Mouse (Mus musculus) MEL (cell line): Measurements from ENCODE around the gene Pdcd10.

Source experiments
- CHD2 ChIP-seq: IDR thresholded peaks from 2 replicates; pipeline ENCODE4 v1.6.1; 2011; ENCODE audit warnings: low read length, improper control_type of control experiment
- EP300 ChIP-seq, 2 experiments: IDR thresholded peaks; 2 replicates each; pipeline ENCODE4 v1.6.1; 2011; ENCODE audit warnings: improper control_type of control experiment in 2 of 2, low read length in 2 of 2, low read depth in 1 of 2, mild to moderate bottlenecking in 1 of 2
- SMC3 ChIP-seq: IDR thresholded peaks from 2 replicates; pipeline ENCODE4 v1.6.1; 2011; ENCODE audit warnings: low read depth, low read length, improper control_type of control experiment
- TAL1 ChIP-seq: IDR thresholded peaks from 2 replicates; pipeline ENCODE4 v1.6.1; 2012; ENCODE audit warnings: mild to moderate bottlenecking, inconsistent platforms, low read length, moderate library complexity, mixed read lengths
- TCF12 ChIP-seq: IDR thresholded peaks from 2 replicates; pipeline ENCODE4 v1.6.1; 2014; ENCODE audit warnings: low read depth, mild to moderate bottlenecking, inconsistent platforms, low read length, improper control_type of control experiment, moderate library complexity

GRCm38 (mm10) chr3:75556121-75556694 lies 448 bp downstream of the Pdcd10 start:
- TF ChIP-seq TAL1, result no peak
- no peak for TF ChIP-seq CHD2
- TF ChIP-seq TCF12, result no peak
- no peak for TF ChIP-seq SMC3
- TF ChIP-seq EP300 (IDR thresholded peaks at IDR 0.05; ENCODE audit: low read depth in 1 of 2, low read length in 2 of 2), result no peak
